In genomic region chr6:140519019-140519418, GRCm38 (mm10) we compare ENCODE assay signal across 10 mouse cellular contexts.
A peak's percentile ranks its signal among the peaks of the same experiment; 100 is the strongest.
DNase-seq lines count a peak whose midpoint lies in the region; ATAC-seq and TF ChIP-seq lines count a peak whose summit lies in the region.
"Had no signal": no experiment of that assay in that cellular context is flagged by ENCODE, and none has a peak within 500 bp of the region (broad histone marks: within the 10 kb centered on the region; RNA-seq: fewer than 3 reads in every experiment).

No protein-coding gene starts in this region.

- peak overlapping the region; percentile 35; the same call in 1 of the 2 replicates for H3K27ac ChIP-seq in gastrocnemius, adult 2 months
- peak overlapping the region; percentile 52; the same call in 1 of the 2 replicates for H3K27ac ChIP-seq in stomach, embryonic 14.5 days (ENCODE audit: low read length)
- H3K27ac ChIP-seq in stomach, postnatal 0 days (replicated peaks) = no peak overlapping the region
- peak overlapping the region; percentile 86 for H3K27ac ChIP-seq in limb, embryonic 10.5 days

- H3K27me3 ChIP-seq in stomach, embryonic 14.5 days (ENCODE audit: control insufficient read depth, insufficient read depth, low read length) = no peaks in the 10 kb centered on the region
- H3K27me3 ChIP-seq in stomach, postnatal 0 days (ENCODE audit: control insufficient read depth, insufficient read depth, low read length) = no peaks in the 10 kb centered on the region
- H3K27me3 ChIP-seq in limb, embryonic 10.5 days (ENCODE audit: low read depth, poor library complexity, severe bottlenecking) = no peaks in the 10 kb centered on the region

- no peak for TF ChIP-seq EP300 in stomach, postnatal 0 days (optimal IDR thresholded peaks at IDR 0.05)

- H3K9ac ChIP-seq in stomach, embryonic 14.5 days (replicated peaks; ENCODE audit: low read depth, low read length) = no peak overlapping the region
- H3K9ac ChIP-seq in stomach, postnatal 0 days (ENCODE audit: low read length) = no peak overlapping the region

- intact Hi-C loops in gastrocnemius, adult 2 months (cut with DNase I) = loop anchor here (5.0 kb wide), 1 partner anchor 47 kb away; no protein-coding TSS in a partner anchor

- no peaks in the 10 kb centered on the region for H3K36me3 ChIP-seq in stomach, embryonic 14.5 days (ENCODE audit: control insufficient read depth, insufficient read depth, low read length)
- H3K36me3 ChIP-seq in stomach, postnatal 0 days (ENCODE audit: control insufficient read depth, insufficient read depth, low read length) = no peaks in the 10 kb centered on the region
- H3K36me3 ChIP-seq in limb, embryonic 10.5 days = no peaks in the 10 kb centered on the region

- H3K4me1 ChIP-seq in stomach, embryonic 14.5 days (ENCODE audit: control insufficient read depth, insufficient read depth, low read length) = peaks cover 32% of the 10 kb centered on the region
- 0 out of 2 replicates have a peak, but pooled peaks cover 2% of the 10 kb centered on the region for H3K4me1 ChIP-seq in stomach, postnatal 0 days (replicated peaks; ENCODE audit: control insufficient read depth, insufficient read depth)
- H3K4me1 ChIP-seq in limb, embryonic 10.5 days = peaks cover 67% of the 10 kb centered on the region

- no peak for DNase-seq in gastrocnemius, adult 2 months
- DNase-seq in gastrocnemius, adult 18-20 months (ENCODE audit: low spot score) = no peak
- no peak for DNase-seq in stomach, postnatal 0 days (ENCODE audit: low spot score)
- DNase-seq in limb, embryonic 10.5 days (ENCODE audit: low spot score) = no peak
- DNase-seq in adrenal gland, adult 2 months = no peak
- no peak for DNase-seq in layer of hippocampus, adult 18-20 months (ENCODE audit: low spot score in 2 of 2)
- DNase-seq: gastrocnemius, postnatal 36 days; lung, postnatal 14 days had no signal

- no peaks in the 10 kb centered on the region for H3K9me3 ChIP-seq in stomach, embryonic 14.5 days (ENCODE audit: control insufficient read depth, low read depth, low read length)
- no peaks in the 10 kb centered on the region for H3K9me3 ChIP-seq in stomach, postnatal 0 days (ENCODE audit: control insufficient read depth, low read length)
- no peaks in the 10 kb centered on the region for H3K9me3 ChIP-seq in limb, embryonic 10.5 days (replicated peaks)

- no peak for TF ChIP-seq CTCF in gastrocnemius, adult 2 months (IDR thresholded peaks at IDR 0.05)
- no peak for TF ChIP-seq CTCF in stomach, postnatal 0 days (IDR thresholded peaks at IDR 0.05; ENCODE audit: low read depth)

- H3K4me3 ChIP-seq in gastrocnemius, adult 2 months = no peak overlapping the region
- H3K4me3 ChIP-seq in stomach, embryonic 14.5 days (ENCODE audit: low read depth, low read length) = no peak overlapping the region
- no peak overlapping the region for H3K4me3 ChIP-seq in stomach, postnatal 0 days (ENCODE audit: low read depth, low read length)
- H3K4me3 ChIP-seq in limb, embryonic 10.5 days = no peak overlapping the region

- WGBS in stomach, embryonic 14.5 days = 60% methylated on average over 13 of the region's 13 CpGs
- 57% methylated on average over 13 of the region's 13 CpGs for WGBS in stomach, postnatal 0 days
- 52% methylated on average over 13 of the region's 13 CpGs for WGBS in limb, embryonic 10.5 days

- no peak overlapping the region for H3K4me2 ChIP-seq in stomach, embryonic 14.5 days (replicated peaks; ENCODE audit: low read depth, low read length)
- no peak overlapping the region for H3K4me2 ChIP-seq in stomach, postnatal 0 days (replicated peaks; ENCODE audit: low read depth)

- no peak for ATAC-seq in stomach, embryonic 14.5 days (ENCODE audit: insufficient number of reproducible peaks, insufficient read depth, low FRiP score, low read depth)
- ATAC-seq in stomach, postnatal 0 days (ENCODE audit: low FRiP score, low TSS enrichment) = no peak
- ATAC-seq in granulocyte monocyte progenitor cell, adult 5-6 weeks (replicated peaks; ENCODE audit: poor library complexity, severe bottlenecking) = no peak
